Mouse (Mus musculus) E14TG2a.4 (cell line): ENCODE results near the gene Gfer.

ENCODE experiments used
- CTCF ChIP-seq: conservative IDR thresholded peaks from 2 replicates; pipeline ENCODE4 v1.5.1; 2014; ENCODE audit warnings: low read length
- POU5F1 ChIP-seq: IDR thresholded peaks from 2 replicates; pipeline ENCODE4 v1.6.1; 2014; ENCODE audit warnings: low read length, borderline replicate concordance

DNA sequence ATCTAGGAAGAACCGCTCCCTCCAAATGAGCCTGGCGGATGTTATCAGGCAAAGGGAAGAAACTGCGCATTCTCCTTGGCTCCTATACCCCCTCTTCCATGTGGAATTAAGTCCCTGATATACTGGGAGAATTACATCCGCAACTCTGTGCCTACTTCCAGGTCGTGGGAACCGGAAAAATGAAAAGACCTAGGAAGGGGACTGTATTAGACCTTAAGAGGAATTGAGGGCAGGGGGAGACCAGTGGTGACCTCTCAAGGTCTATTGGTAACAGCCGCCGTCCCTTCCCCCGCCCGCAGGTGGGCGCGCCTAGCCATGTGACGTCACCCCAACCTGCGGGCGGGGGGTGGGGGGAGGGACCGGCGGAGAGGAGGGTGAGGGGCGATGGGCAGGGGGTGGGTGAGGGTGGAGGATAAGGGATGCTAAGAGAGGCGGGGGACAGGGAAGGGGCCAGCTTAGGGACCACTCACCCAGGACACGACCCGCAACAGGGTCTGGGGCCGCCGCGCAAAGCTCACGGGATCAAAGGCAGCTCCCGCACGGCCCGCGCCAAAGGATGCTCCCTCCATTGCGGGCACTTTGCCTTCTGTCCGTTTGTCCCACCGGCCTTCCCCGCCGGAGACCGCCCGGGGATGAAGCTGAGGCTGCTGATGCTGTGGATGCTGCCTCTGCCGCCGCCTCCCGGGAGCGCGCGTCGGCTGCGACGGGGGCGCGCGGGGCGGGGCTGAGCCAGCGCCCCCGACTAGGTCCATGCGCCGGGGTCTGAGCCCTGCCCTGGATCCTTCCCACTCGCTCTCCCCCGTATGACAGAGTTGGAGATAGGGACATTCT lies 6.5 kb downstream of the Gfer start, which contains the start of gene Syngr3:
- no peak for TF ChIP-seq CTCF
- no peak for TF ChIP-seq POU5F1
